Mouse (Mus musculus) liver, embryonic 15.5 days (tissue): ENCODE data around the gene Mcrip1. TPM values are rescaled to one million over a fixed set of nuclear protein-coding genes. Genes with fewer than 3 reads are reported as not detected.

ENCODE experiments used
- ATAC-seq: fragments of 200-750 bp; cut with Nextera tagmentation; 2 replicates; pipeline ENCODE4 v1.8.0; 2017; ENCODE audit warnings: moderate number of reproducible peaks, mild to moderate bottlenecking, moderate library complexity; ENCODE audit not compliant: insufficient read depth
- H3K27ac ChIP-seq: fragments of 300-500 bp; sonication (generic); replicated peaks from 2 replicates; pipeline ENCODE4 v1.5.1; 2015; ENCODE audit warnings: mild to moderate bottlenecking, inconsistent platforms
- H3K27me3 ChIP-seq: fragments of 300-500 bp; sonication (generic); 2 replicates; pipeline ENCODE4 v1.6.1; 2015; ENCODE audit warnings: mild to moderate bottlenecking, inconsistent platforms
- H3K36me3 ChIP-seq: fragments of 300-500 bp; sonication (generic); replicated peaks from 2 replicates; pipeline ENCODE4 v1.6.1; 2015; ENCODE audit warnings: moderate library complexity, mild to moderate bottlenecking, inconsistent platforms
- H3K4me1 ChIP-seq: fragments of 300-500 bp; sonication (generic); replicated peaks from 2 replicates; pipeline ENCODE4 v1.6.1; 2015; ENCODE audit warnings: inconsistent platforms
- H3K4me2 ChIP-seq: fragments of 300-500 bp; sonication (generic); 2 replicates; pipeline ENCODE4 v1.6.1; 2015; ENCODE audit warnings: moderate library complexity, mild to moderate bottlenecking, inconsistent platforms
- H3K4me3 ChIP-seq: fragments of 300-500 bp; sonication (generic); replicated peaks from 2 replicates; pipeline ENCODE4 v1.5.1; 2015; ENCODE audit warnings: mild to moderate bottlenecking, inconsistent platforms
- H3K9ac ChIP-seq: fragments of 300-500 bp; sonication (generic); 2 replicates; pipeline ENCODE4 v1.6.1; 2015; ENCODE audit warnings: moderate library complexity, mild to moderate bottlenecking, inconsistent platforms
- H3K9me3 ChIP-seq: fragments of 300-500 bp; sonication (generic); replicated peaks from 2 replicates; pipeline ENCODE4 v1.6.1; 2016; ENCODE audit warnings: inconsistent platforms
- WGBS: fragments of 180-500 bp; shearing (Covaris S2); methylation state at CpG from one replicate; pipeline ENCODE4 v1.1.7; 2015; ENCODE audit warnings: mixed read lengths; ENCODE audit not compliant: insufficient replicate concordance; 5-methylcytosine and 5-hydroxymethylcytosine counted together
- polyA plus RNA-seq: library from polyadenylated mRNA; unstranded; fragments of >200 nt; fragmentation: Nextera tagmentation; extraction: Ambion mirVana; gene quantifications from 2 replicates; pipeline ENCODE4 v1.2.1, GENCODE M21; 2015

Gene Mcrip1
- polyA plus RNA-seq, 1 experiment from 2014 or later: 41.8 TPM

DNA sequence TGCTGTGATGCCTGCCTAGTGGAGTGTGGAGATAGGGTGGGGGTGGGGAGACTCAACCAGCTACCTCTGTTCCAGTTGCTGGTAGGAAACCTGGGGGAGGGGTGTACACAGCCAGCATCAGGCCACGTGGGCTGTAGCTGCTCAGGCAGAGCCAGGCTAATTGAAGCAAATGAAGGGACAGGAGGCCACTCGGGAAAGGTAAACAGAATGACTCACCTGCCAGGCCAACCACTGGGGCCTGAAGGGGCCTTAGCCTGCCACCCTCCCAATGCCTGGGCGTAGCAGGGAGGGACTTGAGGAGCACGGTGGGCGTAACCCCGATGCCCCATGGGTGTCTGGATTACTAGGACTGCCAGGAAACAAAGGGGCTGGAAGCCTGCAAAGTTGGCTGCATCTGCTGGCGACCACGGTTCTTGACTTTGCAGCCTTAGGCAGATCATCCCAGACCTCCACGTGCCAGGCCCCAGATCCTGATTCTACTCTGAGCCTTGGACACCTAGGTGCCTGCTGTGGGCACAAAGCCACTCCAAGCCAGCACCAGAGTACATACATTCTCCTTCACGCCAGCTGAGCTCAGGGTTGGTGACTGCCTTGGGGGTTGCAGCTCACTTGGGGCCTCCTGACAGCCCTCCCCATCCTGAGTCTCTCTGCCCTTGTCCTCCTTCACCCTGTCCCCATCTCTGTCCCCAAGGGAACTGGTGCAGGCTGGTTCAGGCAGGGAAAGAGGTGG, 10.1 kb downstream of the Mcrip1 start:
- peaks cover 19% of the 10 kb centered on the region for H3K4me1 ChIP-seq
- H3K4me2 ChIP-seq: no peak overlapping the region
- ATAC-seq: peak; percentile 58
- no peak overlapping the region for H3K9ac ChIP-seq
- peak overlapping the region; percentile 55 for H3K27ac ChIP-seq
- peaks cover 22% of the 10 kb centered on the region for H3K36me3 ChIP-seq
- H3K4me3 ChIP-seq: no peak overlapping the region
- H3K9me3 ChIP-seq: no peaks in the 10 kb centered on the region
- 34% methylated on average over 10 of the region's 10 CpGs for WGBS
- H3K27me3 ChIP-seq: peaks cover 8% of the 10 kb centered on the region

DNA sequence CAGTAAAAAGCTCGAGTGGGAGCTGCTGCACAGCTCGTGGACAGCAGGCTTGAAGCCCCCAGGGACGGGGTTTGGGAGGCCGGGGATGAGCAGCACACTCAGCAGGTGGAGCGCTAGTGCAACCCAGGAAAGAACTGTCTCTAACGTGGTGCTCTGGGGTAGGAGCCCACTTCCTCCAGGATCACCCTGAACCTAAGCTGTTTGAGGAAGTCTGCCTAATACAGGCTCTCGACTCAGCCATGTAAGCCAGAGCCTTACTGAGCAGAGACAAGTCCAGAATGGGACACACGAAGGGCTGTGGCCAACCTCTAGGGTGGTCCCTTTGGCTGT, 10.6 kb downstream of the Mcrip1 start:
- Histone ChIP-seq H3K9me3 (no peaks in the 10 kb centered on the region), H3K27ac (peak overlapping the region; percentile 29; the same call in 1 of the 2 replicates), H3K27me3 (peaks cover 13% of the 10 kb centered on the region), H3K4me3 (no peak overlapping the region), H3K4me1 (peaks cover 19% of the 10 kb centered on the region), H3K4me2 (no peak overlapping the region), H3K9ac (no peak overlapping the region), H3K36me3 (peaks cover 17% of the 10 kb centered on the region; the same call in 1 of the 2 replicates)
- ATAC-seq: 0 out of 2 replicates have a peak, but pooled peaks have one; percentile 2
- WGBS: 21% methylated on average over 8 of the region's 8 CpGs

DNA sequence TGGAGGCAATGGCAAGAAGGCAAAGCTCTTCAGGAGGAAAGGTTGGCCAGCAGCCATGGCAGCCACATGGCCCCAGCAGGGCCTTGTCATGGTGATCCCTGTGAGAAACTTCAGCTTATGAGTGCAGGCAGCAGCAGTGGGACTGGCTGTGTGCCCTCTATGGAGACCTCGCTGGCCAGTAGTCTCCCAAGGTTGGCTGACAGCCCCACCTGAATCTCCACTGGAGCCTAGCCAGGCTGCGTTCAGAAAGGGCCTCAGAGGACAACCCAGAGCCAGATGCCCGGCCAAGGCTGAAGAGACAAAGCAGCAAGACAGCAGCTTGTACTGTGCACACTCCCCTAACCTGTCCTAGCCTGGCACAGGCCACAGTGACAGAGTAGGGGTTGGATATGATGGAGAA, 11.0 kb downstream of the Mcrip1 start:
- Histone ChIP-seq H3K4me1 (peaks cover 19% of the 10 kb centered on the region), H3K4me2 (no peak overlapping the region), H3K36me3 (peaks cover 12% of the 10 kb centered on the region; the same call in 1 of the 2 replicates), H3K4me3 (no peak overlapping the region), H3K9me3 (no peaks in the 10 kb centered on the region), H3K9ac (no peak overlapping the region), H3K27me3 (peaks cover 18% of the 10 kb centered on the region), H3K27ac (peak overlapping the region; percentile 29; the same call in 1 of the 2 replicates)
- WGBS: 62% methylated on average over 3 of the region's 3 CpGs
- no peak for ATAC-seq

- Histone ChIP-seq H3K4me2 (no peak overlapping the region), H3K9me3 (no peaks in the 10 kb centered on the region), H3K4me1 (peaks cover 20% of the 10 kb centered on the region), H3K27me3 (peaks cover 45% of the 10 kb centered on the region), H3K36me3 (no peaks in the 10 kb centered on the region), H3K27ac (no peak overlapping the region), H3K4me3 (no peak overlapping the region), H3K9ac (no peak overlapping the region)
- no peak for ATAC-seq
- WGBS: 50% methylated on average over 3 of the region's 3 CpGs
Observed at GRCm38 (mm10) chr11:120535804-120536203, 13.7 kb downstream of the Mcrip1 start.

GRCm38 (mm10) chr11:120535145-120535544, 14.4 kb downstream of the Mcrip1 start:
- Histone ChIP-seq H3K9ac (no peak overlapping the region), H3K9me3 (no peaks in the 10 kb centered on the region), H3K4me2 (no peak overlapping the region), H3K27ac (no peak overlapping the region), H3K4me3 (no peak overlapping the region), H3K36me3 (no peaks in the 10 kb centered on the region), H3K27me3 (peaks cover 51% of the 10 kb centered on the region), H3K4me1 (peaks cover 27% of the 10 kb centered on the region)
- WGBS: 49% methylated on average over 3 of the region's 3 CpGs
- ATAC-seq: no peak

DNA sequence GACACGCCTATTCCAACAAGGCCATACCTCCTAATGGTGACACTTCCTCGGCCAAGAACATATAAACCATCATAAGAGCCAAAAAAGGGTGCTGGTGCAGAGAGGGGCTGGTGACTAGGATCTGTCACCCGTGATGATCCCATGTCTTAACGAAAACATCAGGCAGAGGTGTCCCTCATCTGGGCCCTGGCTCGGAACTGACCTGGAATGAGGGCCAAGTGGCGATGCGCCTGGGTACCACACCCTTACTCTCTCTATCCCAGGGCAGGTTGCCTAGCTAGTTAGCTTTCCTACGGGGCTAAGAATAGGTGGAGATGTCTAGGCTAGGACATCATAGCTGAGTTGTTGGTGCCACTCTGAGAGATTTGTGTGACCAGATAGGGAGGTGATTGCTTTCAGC, 15.4 kb downstream of the Mcrip1 start:
- no peaks in the 10 kb centered on the region for H3K9me3 ChIP-seq
- H3K27ac ChIP-seq: no peak overlapping the region
- WGBS: 65% methylated on average over 8 of the region's 8 CpGs
- H3K4me1 ChIP-seq: peaks cover 19% of the 10 kb centered on the region
- ATAC-seq: no peak
- no peak overlapping the region for H3K4me3 ChIP-seq
- H3K36me3 ChIP-seq: no peaks in the 10 kb centered on the region
- no peak overlapping the region for H3K9ac ChIP-seq
- H3K27me3 ChIP-seq: peaks cover 62% of the 10 kb centered on the region
- no peak overlapping the region for H3K4me2 ChIP-seq

GRCm38 (mm10) chr11:120531646-120532045, 17.9 kb downstream of the Mcrip1 start:
- Histone ChIP-seq H3K9ac (no peak overlapping the region), H3K4me2 (peak overlapping the region; percentile 59), H3K36me3 (no peaks in the 10 kb centered on the region), H3K4me1 (peaks cover 28% of the 10 kb centered on the region), H3K27me3 (peaks cover 80% of the 10 kb centered on the region), H3K4me3 (peak overlapping the region; percentile 50), H3K27ac (no peak overlapping the region), H3K9me3 (no peaks in the 10 kb centered on the region)
- ATAC-seq: no peak
- WGBS: 24% methylated on average over 9 of the region's 9 CpGs

- H3K4me3 ChIP-seq: peak within 1 kb of the TSS; percentile 50
- H3K36me3 ChIP-seq: no peaks in the 10 kb centered on the region
- H3K4me2 ChIP-seq: peak within 1 kb of the TSS; percentile 59
- H3K9me3 ChIP-seq: no peaks in the 10 kb centered on the region
- peak within 1 kb of the TSS; percentile 39 for H3K9ac ChIP-seq
- H3K4me1 ChIP-seq: peaks cover 28% of the 10 kb centered on the region
- H3K27me3 ChIP-seq: peaks cover 80% of the 10 kb centered on the region
- peak within 1 kb of the TSS; percentile 74 for H3K27ac ChIP-seq
- ATAC-seq: 0 out of 2 replicates have a peak, but pooled peaks have one; percentile 7
- 10% methylated on average over 62 of the region's 62 CpGs for WGBS
Observed at GRCm38 (mm10) chr11:120530085-120530964, 19.2 kb downstream of the Mcrip1 start, which contains the start of gene Gcgr. TSS of gene Gcgr (plus strand) at chr11:120530699.

DNA sequence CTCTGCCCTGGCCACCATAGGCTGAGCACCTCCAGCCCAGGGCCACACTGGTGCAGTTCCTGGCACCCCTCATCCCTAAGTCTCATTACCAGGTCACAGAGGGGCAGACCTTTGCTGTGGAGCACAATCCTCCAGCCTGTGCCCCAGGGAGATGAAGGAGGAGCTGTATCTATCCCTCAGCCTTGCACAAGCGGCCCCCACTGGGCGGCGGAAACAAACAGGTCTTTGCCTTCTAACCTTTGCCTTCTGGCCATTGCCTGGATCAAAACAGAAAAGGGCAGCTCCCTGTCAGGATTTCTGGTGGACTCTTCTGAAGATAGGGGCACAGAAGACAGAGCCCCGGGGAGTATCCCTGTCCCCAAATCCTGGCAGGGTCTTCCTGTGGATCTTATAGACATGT, 20.6 kb downstream of the Mcrip1 start:
- H3K4me1 ChIP-seq: peaks cover 28% of the 10 kb centered on the region
- 0 out of 2 replicates have a peak, but pooled peaks have one; percentile 44 for ATAC-seq
- 71% methylated on average over 4 of the region's 4 CpGs for WGBS
- H3K27ac ChIP-seq: peak overlapping the region; percentile 74
- no peak overlapping the region; the same call in 1 of the 2 replicates for H3K4me2 ChIP-seq
- peaks cover 66% of the 10 kb centered on the region for H3K27me3 ChIP-seq
- H3K4me3 ChIP-seq: no peak overlapping the region
- no peaks in the 10 kb centered on the region for H3K9me3 ChIP-seq
- no peak overlapping the region for H3K9ac ChIP-seq
- no peaks in the 10 kb centered on the region for H3K36me3 ChIP-seq

- Histone ChIP-seq H3K4me2 (no peak overlapping the region; the same call in 1 of the 2 replicates), H3K27me3 (peaks cover 55% of the 10 kb centered on the region), H3K9me3 (no peaks in the 10 kb centered on the region), H3K4me3 (no peak overlapping the region), H3K9ac (no peak overlapping the region), H3K4me1 (peaks cover 28% of the 10 kb centered on the region), H3K27ac (peak overlapping the region; percentile 29; the same call in 1 of the 2 replicates), H3K36me3 (no peaks in the 10 kb centered on the region)
- no peak for ATAC-seq
- 40% methylated on average over 9 of the region's 9 CpGs for WGBS
Observed at GRCm38 (mm10) chr11:120527690-120528354, 21.7 kb downstream of the Mcrip1 start.
